Mouse (Mus musculus): ENCODE measurements around the gene Car9. TPM values are rescaled to one million over a fixed set of nuclear protein-coding genes. Genes with fewer than 3 reads are reported as not detected.

Gene Car9
- polyA plus RNA-seq, 1 experiment: not detected

GRCm38 (mm10) chr4:43492101-43492820 is 14.5 kb upstream of the Car9 start:
- Histone ChIP-seq H3K27ac (ENCODE audit: insufficient read depth, low read depth, low read length) (peak overlapping the region; percentile 78), H3K4me1 (ENCODE audit: control insufficient read depth, insufficient read depth, low read length) (peaks cover 5% of the 10 kb centered on the region; the same call in 1 of the 2 replicates), H3K4me3 (ENCODE audit: insufficient read depth, low read depth, low read length) (peak overlapping the region; percentile 31)
- WGBS: 13% methylated on average over 12 of the region's 12 CpGs
- TF ChIP-seq CTCF (IDR thresholded peaks at IDR 0.05; ENCODE audit: insufficient read depth, low read depth, low read length) (no peak), POLR2A (IDR thresholded peaks at IDR 0.05; ENCODE audit: insufficient read depth, low read depth, low read length) (no peak)

GRCm38 (mm10) chr4:43492821-43493185 is 14.0 kb upstream of the Car9 start, which contains the start of gene Ccdc107:
Gene Ccdc107, plus strand, starts transcription at chr4:43492900.
- H3K4me3 ChIP-seq (ENCODE audit: insufficient read depth, low read depth, low read length): peak within 1 kb of the TSS; percentile 76
- TF ChIP-seq CTCF (IDR thresholded peaks at IDR 0.05; ENCODE audit: insufficient read depth, low read depth, low read length): no peak
- no peak for TF ChIP-seq POLR2A (IDR thresholded peaks at IDR 0.05; ENCODE audit: insufficient read depth, low read depth, low read length)
- WGBS: under 1% methylated on average over 25 of the region's 25 CpGs
- H3K27ac ChIP-seq (ENCODE audit: insufficient read depth, low read depth, low read length): peak within 1 kb of the TSS; percentile 78
- H3K4me1 ChIP-seq (ENCODE audit: control insufficient read depth, insufficient read depth, low read length): peaks cover 5% of the 10 kb centered on the region; the same call in 1 of the 2 replicates

GRCm38 (mm10) chr4:43493186-43493845 is 13.4 kb upstream of the Car9 start:
- Histone ChIP-seq H3K4me3 (ENCODE audit: insufficient read depth, low read depth, low read length) (peak overlapping the region; percentile 76), H3K27ac (ENCODE audit: insufficient read depth, low read depth, low read length) (peak overlapping the region; percentile 78; the same call in 1 of the 2 replicates), H3K4me1 (ENCODE audit: control insufficient read depth, insufficient read depth, low read length) (peaks cover 5% of the 10 kb centered on the region; the same call in 1 of the 2 replicates)
- TF ChIP-seq POLR2A (IDR thresholded peaks at IDR 0.05; ENCODE audit: insufficient read depth, low read depth, low read length) (peak; percentile 94), CTCF (IDR thresholded peaks at IDR 0.05; ENCODE audit: insufficient read depth, low read depth, low read length) (0 out of 2 replicates have a peak, but pooled peaks have one; percentile 23)
- WGBS: under 1% methylated on average over 47 of the region's 47 CpGs

GRCm38 (mm10) chr4:43493846-43494240 is 12.9 kb upstream of the Car9 start:
- under 1% methylated on average over 9 of the region's 9 CpGs for WGBS

GRCm38 (mm10) chr4:43496587-43496986 is 10.2 kb upstream of the Car9 start:
- Histone ChIP-seq H3K4me3 (ENCODE audit: insufficient read depth, low read depth, low read length) (no peak overlapping the region), H3K4me1 (ENCODE audit: control insufficient read depth, insufficient read depth, low read length) (peaks cover 5% of the 10 kb centered on the region; the same call in 1 of the 2 replicates), H3K27ac (ENCODE audit: insufficient read depth, low read depth, low read length) (no peak overlapping the region)
- 63% methylated on average over 6 of the region's 6 CpGs for WGBS
- TF ChIP-seq CTCF (IDR thresholded peaks at IDR 0.05; ENCODE audit: insufficient read depth, low read depth, low read length): no peak
- no peak for TF ChIP-seq POLR2A (IDR thresholded peaks at IDR 0.05; ENCODE audit: insufficient read depth, low read depth, low read length)

More at GRCm38 (mm10) chr4:43493846-43494240, 12.9 kb upstream of the Car9 start:
- Histone ChIP-seq H3K27ac (ENCODE audit: insufficient read depth, low read depth, low read length) (peak overlapping the region; percentile 38; the same call in 1 of the 2 replicates), H3K4me1 (ENCODE audit: control insufficient read depth, insufficient read depth, low read length) (peaks cover 5% of the 10 kb centered on the region; the same call in 1 of the 2 replicates), H3K4me3 (ENCODE audit: insufficient read depth, low read depth, low read length) (peak overlapping the region; percentile 76)
- TF ChIP-seq POLR2A (IDR thresholded peaks at IDR 0.05; ENCODE audit: insufficient read depth, low read depth, low read length): no peak
- no peak for TF ChIP-seq CTCF (IDR thresholded peaks at IDR 0.05; ENCODE audit: insufficient read depth, low read depth, low read length)

- no peak overlapping the region for H3K27ac ChIP-seq (ENCODE audit: insufficient read depth, low read depth, low read length)
- H3K4me3 ChIP-seq (ENCODE audit: insufficient read depth, low read depth, low read length): no peak overlapping the region
- no peak for TF ChIP-seq POLR2A (IDR thresholded peaks at IDR 0.05; ENCODE audit: insufficient read depth, low read depth, low read length)
- TF ChIP-seq CTCF (IDR thresholded peaks at IDR 0.05; ENCODE audit: insufficient read depth, low read depth, low read length): no peak
- peaks cover 5% of the 10 kb centered on the region; the same call in 1 of the 2 replicates for H3K4me1 ChIP-seq (ENCODE audit: control insufficient read depth, insufficient read depth, low read length)
- 93% methylated on average over 8 of the region's 8 CpGs for WGBS
Observed at GRCm38 (mm10) chr4:43497405-43497804, 9.4 kb upstream of the Car9 start.

GRCm38 (mm10) chr4:43497946-43498345 is 8.8 kb upstream of the Car9 start:
- Histone ChIP-seq H3K4me1 (ENCODE audit: control insufficient read depth, insufficient read depth, low read length) (peaks cover 5% of the 10 kb centered on the region; the same call in 1 of the 2 replicates), H3K27ac (ENCODE audit: insufficient read depth, low read depth, low read length) (no peak overlapping the region), H3K4me3 (ENCODE audit: insufficient read depth, low read depth, low read length) (no peak overlapping the region)
- 89% methylated on average over 4 of the region's 4 CpGs for WGBS
- TF ChIP-seq CTCF (IDR thresholded peaks at IDR 0.05; ENCODE audit: insufficient read depth, low read depth, low read length) (no peak), POLR2A (IDR thresholded peaks at IDR 0.05; ENCODE audit: insufficient read depth, low read depth, low read length) (no peak)

GRCm38 (mm10) chr4:43498983-43499382 is 7.8 kb upstream of the Car9 start:
- Histone ChIP-seq H3K27ac (ENCODE audit: insufficient read depth, low read depth, low read length) (no peak overlapping the region), H3K4me3 (ENCODE audit: insufficient read depth, low read depth, low read length) (peak overlapping the region; percentile 55), H3K4me1 (ENCODE audit: control insufficient read depth, insufficient read depth, low read length) (peaks cover 5% of the 10 kb centered on the region; the same call in 1 of the 2 replicates)
- 16% methylated on average over 8 of the region's 8 CpGs for WGBS
- no peak for TF ChIP-seq POLR2A (IDR thresholded peaks at IDR 0.05; ENCODE audit: insufficient read depth, low read depth, low read length)
- no peak for TF ChIP-seq CTCF (IDR thresholded peaks at IDR 0.05; ENCODE audit: insufficient read depth, low read depth, low read length)

All from olfactory bulb, adult 2 months (tissue).